Mouse (Mus musculus): ENCODE results near the gene Cfdp1. TPM values are rescaled to one million over a fixed set of nuclear protein-coding genes. Genes with fewer than 3 reads are reported as not detected.

The Cfdp1 gene
- polyA plus RNA-seq, 1 experiment: 2.4 TPM

DNA sequence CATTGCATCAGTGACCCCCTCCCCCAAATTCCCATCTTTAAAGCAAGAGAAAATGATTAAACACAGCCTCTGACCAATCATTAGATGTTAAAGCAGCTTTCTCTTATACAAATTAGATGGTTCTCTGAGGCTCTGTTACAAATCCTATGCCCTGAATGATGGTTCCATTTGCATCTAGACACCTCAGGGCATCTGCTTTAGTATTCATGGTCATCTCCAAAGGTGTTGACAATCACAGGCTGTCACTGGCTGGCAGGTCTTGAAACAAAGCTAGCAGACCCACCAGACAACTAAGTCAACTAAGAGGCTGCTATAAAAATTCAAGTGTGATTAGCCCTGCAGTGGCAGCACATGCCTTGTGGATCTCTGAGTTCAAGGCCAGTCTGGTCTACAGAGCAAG lies 64.5 kb downstream of the Cfdp1 start:
- Histone ChIP-seq H3K27ac (ENCODE audit: insufficient read depth, low read length) (no peak overlapping the region), H3K4me1 (ENCODE audit: control insufficient read depth, insufficient read depth, insufficient read length) (peaks cover 2% of the 10 kb centered on the region; the same call in 1 of the 2 replicates), H3K27me3 (ENCODE audit: control insufficient read depth, insufficient read depth, low read length) (no peaks in the 10 kb centered on the region), H3K36me3 (ENCODE audit: control insufficient read depth, insufficient read depth, low read length) (no peaks in the 10 kb centered on the region; the same call in 1 of the 2 replicates), H3K4me3 (ENCODE audit: extremely low read depth, insufficient read depth, insufficient read length) (no peak overlapping the region)
- DNase-seq (ENCODE audit: low read depth in 1 of 2, low spot score in 2 of 2): no peak
- TF ChIP-seq POLR2A (IDR thresholded peaks at IDR 0.05; ENCODE audit: low read depth, low read length) (no peak), CTCF (IDR thresholded peaks at IDR 0.05; ENCODE audit: extremely low read depth, insufficient read depth, insufficient read length, insufficient replicate concordance) (no peak)

DNA sequence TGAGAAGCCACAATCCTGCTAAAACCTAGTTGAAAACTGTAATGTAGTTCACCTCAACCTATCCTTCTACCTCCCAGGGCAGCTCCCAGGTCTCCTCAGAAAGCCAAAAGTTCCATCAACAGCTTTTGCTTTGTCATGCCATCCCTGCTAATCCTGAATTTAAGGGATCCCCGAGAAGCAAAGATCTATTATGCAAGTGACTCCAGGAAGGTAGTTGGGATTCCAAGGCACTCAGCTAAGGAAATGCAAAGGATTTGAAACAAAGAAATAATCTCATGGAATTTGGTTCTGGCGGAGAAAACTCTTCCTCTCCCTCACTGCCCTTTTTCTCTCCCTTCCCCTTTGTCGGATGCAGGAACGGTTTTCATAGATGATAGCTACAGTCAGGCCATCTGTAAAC lies 64.9 kb downstream of the Cfdp1 start:
- 93% methylated on average over 4 of the region's 4 CpGs for WGBS
- no peaks in the 10 kb centered on the region; the same call in 1 of the 2 replicates for H3K36me3 ChIP-seq (ENCODE audit: control insufficient read depth, insufficient read depth, low read length)
- TF ChIP-seq POLR2A (IDR thresholded peaks at IDR 0.05; ENCODE audit: low read depth, low read length): no peak
- no peak for TF ChIP-seq CTCF (IDR thresholded peaks at IDR 0.05; ENCODE audit: extremely low read depth, insufficient read depth, insufficient read length, insufficient replicate concordance)
- no peaks in the 10 kb centered on the region for H3K27me3 ChIP-seq (ENCODE audit: control insufficient read depth, insufficient read depth, low read length)
- no peak for DNase-seq (ENCODE audit: low read depth in 1 of 2, low spot score in 2 of 2)
- no peak overlapping the region for H3K27ac ChIP-seq (ENCODE audit: insufficient read depth, low read length)
- no peak overlapping the region for H3K4me3 ChIP-seq (ENCODE audit: extremely low read depth, insufficient read depth, insufficient read length)
- H3K4me1 ChIP-seq (ENCODE audit: control insufficient read depth, insufficient read depth, insufficient read length): peaks cover 2% of the 10 kb centered on the region; the same call in 1 of the 2 replicates

- Histone ChIP-seq H3K36me3 (ENCODE audit: control insufficient read depth, insufficient read depth, low read length) (no peaks in the 10 kb centered on the region; the same call in 1 of the 2 replicates), H3K27ac (ENCODE audit: insufficient read depth, low read length) (no peak overlapping the region), H3K27me3 (ENCODE audit: control insufficient read depth, insufficient read depth, low read length) (no peaks in the 10 kb centered on the region), H3K4me1 (ENCODE audit: control insufficient read depth, insufficient read depth, insufficient read length) (peaks cover 2% of the 10 kb centered on the region; the same call in 1 of the 2 replicates), H3K4me3 (ENCODE audit: extremely low read depth, insufficient read depth, insufficient read length) (no peak overlapping the region)
- no peak for DNase-seq (ENCODE audit: low read depth in 1 of 2, low spot score in 2 of 2)
- TF ChIP-seq POLR2A (IDR thresholded peaks at IDR 0.05; ENCODE audit: low read depth, low read length) (no peak), CTCF (IDR thresholded peaks at IDR 0.05; ENCODE audit: extremely low read depth, insufficient read depth, insufficient read length, insufficient replicate concordance) (no peak)
- 92% methylated on average over 3 of the region's 3 CpGs for WGBS
These were observed 65.6 kb downstream of the Cfdp1 start for GRCm38 (mm10) chr8:111788497-111788896.

DNA sequence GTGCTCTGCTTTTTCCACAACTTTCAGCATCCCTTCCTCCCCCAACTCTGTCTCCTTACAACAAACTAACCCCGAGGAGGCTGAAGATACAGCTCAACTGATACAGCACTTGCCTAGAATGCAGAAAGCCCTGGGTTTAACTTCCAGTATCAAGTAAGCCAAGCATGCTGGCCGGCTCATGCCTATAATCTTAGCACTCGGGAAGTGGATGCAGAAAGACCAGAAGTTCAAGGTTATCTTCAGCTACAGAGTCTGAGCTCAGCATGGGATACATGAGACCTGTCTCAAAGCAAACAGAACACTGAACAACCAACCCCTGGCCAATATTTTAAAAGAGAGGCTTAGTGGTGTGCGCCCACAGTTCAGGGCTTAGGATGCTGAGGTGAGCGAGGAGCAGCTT lies 66.0 kb downstream of the Cfdp1 start:
- Histone ChIP-seq H3K27me3 (ENCODE audit: control insufficient read depth, insufficient read depth, low read length) (no peaks in the 10 kb centered on the region), H3K27ac (ENCODE audit: insufficient read depth, low read length) (no peak overlapping the region), H3K4me1 (ENCODE audit: control insufficient read depth, insufficient read depth, insufficient read length) (peaks cover 2% of the 10 kb centered on the region; the same call in 1 of the 2 replicates), H3K4me3 (ENCODE audit: extremely low read depth, insufficient read depth, insufficient read length) (no peak overlapping the region), H3K36me3 (ENCODE audit: control insufficient read depth, insufficient read depth, low read length) (no peaks in the 10 kb centered on the region; the same call in 1 of the 2 replicates)
- TF ChIP-seq POLR2A (IDR thresholded peaks at IDR 0.05; ENCODE audit: low read depth, low read length): no peak
- no peak for TF ChIP-seq CTCF (IDR thresholded peaks at IDR 0.05; ENCODE audit: extremely low read depth, insufficient read depth, insufficient read length, insufficient replicate concordance)
- DNase-seq (ENCODE audit: low read depth in 1 of 2, low spot score in 2 of 2): no peak
- 90% methylated on average over 5 of the region's 5 CpGs for WGBS

DNA sequence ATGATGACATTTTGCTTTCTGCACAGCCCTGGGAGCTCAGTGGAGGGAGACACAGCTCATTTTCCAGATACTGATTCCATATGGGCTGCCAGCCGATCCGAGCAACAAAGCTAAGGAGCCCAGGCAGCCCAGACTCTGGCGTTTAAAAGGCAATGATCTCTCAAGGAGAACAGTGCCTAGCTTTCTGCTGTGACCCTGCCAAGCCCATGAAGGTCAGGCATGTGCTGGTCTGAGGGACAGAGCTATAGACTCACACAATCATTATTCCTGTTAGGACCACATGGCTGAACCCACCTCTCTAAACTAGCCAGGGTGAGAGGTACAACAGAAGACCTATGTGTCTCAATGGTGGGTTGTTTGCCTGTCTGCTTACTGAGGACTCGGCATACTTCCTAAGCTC lies 66.4 kb downstream of the Cfdp1 start:
- peaks cover 2% of the 10 kb centered on the region; the same call in 1 of the 2 replicates for H3K4me1 ChIP-seq (ENCODE audit: control insufficient read depth, insufficient read depth, insufficient read length)
- H3K27me3 ChIP-seq (ENCODE audit: control insufficient read depth, insufficient read depth, low read length): no peaks in the 10 kb centered on the region
- H3K36me3 ChIP-seq (ENCODE audit: control insufficient read depth, insufficient read depth, low read length): no peaks in the 10 kb centered on the region; the same call in 1 of the 2 replicates
- TF ChIP-seq POLR2A (IDR thresholded peaks at IDR 0.05; ENCODE audit: low read depth, low read length) (no peak), CTCF (IDR thresholded peaks at IDR 0.05; ENCODE audit: extremely low read depth, insufficient read depth, insufficient read length, insufficient replicate concordance) (no peak)
- no peak overlapping the region for H3K27ac ChIP-seq (ENCODE audit: insufficient read depth, low read length)
- WGBS: 90% methylated on average over 4 of the region's 4 CpGs
- no peak overlapping the region for H3K4me3 ChIP-seq (ENCODE audit: extremely low read depth, insufficient read depth, insufficient read length)
- no peak for DNase-seq (ENCODE audit: low read depth in 1 of 2, low spot score in 2 of 2)

- Histone ChIP-seq H3K4me3 (ENCODE audit: extremely low read depth, insufficient read depth, insufficient read length) (no peak overlapping the region), H3K36me3 (ENCODE audit: control insufficient read depth, insufficient read depth, low read length) (no peaks in the 10 kb centered on the region; the same call in 1 of the 2 replicates), H3K4me1 (ENCODE audit: control insufficient read depth, insufficient read depth, insufficient read length) (peaks cover 2% of the 10 kb centered on the region; the same call in 1 of the 2 replicates), H3K27me3 (ENCODE audit: control insufficient read depth, insufficient read depth, low read length) (no peaks in the 10 kb centered on the region), H3K27ac (ENCODE audit: insufficient read depth, low read length) (no peak overlapping the region)
- TF ChIP-seq POLR2A (IDR thresholded peaks at IDR 0.05; ENCODE audit: low read depth, low read length) (no peak), CTCF (IDR thresholded peaks at IDR 0.05; ENCODE audit: extremely low read depth, insufficient read depth, insufficient read length, insufficient replicate concordance) (no peak)
- 90% methylated on average over 13 of the region's 13 CpGs for WGBS
- DNase-seq (ENCODE audit: low read depth in 1 of 2, low spot score in 2 of 2): no peak
These were observed 67.1 kb downstream of the Cfdp1 start for GRCm38 (mm10) chr8:111786701-111787588.

- no peak for DNase-seq (ENCODE audit: low read depth in 1 of 2, low spot score in 2 of 2)
- no peak for TF ChIP-seq CTCF (IDR thresholded peaks at IDR 0.05; ENCODE audit: extremely low read depth, insufficient read depth, insufficient read length, insufficient replicate concordance)
- no peak for TF ChIP-seq POLR2A (IDR thresholded peaks at IDR 0.05; ENCODE audit: low read depth, low read length)
- WGBS: 75% methylated on average over 2 of the region's 2 CpGs
- Histone ChIP-seq H3K27me3 (ENCODE audit: control insufficient read depth, insufficient read depth, low read length) (no peaks in the 10 kb centered on the region), H3K36me3 (ENCODE audit: control insufficient read depth, insufficient read depth, low read length) (no peaks in the 10 kb centered on the region; the same call in 1 of the 2 replicates), H3K27ac (ENCODE audit: insufficient read depth, low read length) (no peak overlapping the region), H3K4me1 (ENCODE audit: control insufficient read depth, insufficient read depth, insufficient read length) (peaks cover 2% of the 10 kb centered on the region; the same call in 1 of the 2 replicates), H3K4me3 (ENCODE audit: extremely low read depth, insufficient read depth, insufficient read length) (no peak overlapping the region)
These were observed 68.0 kb downstream of the Cfdp1 start for GRCm38 (mm10) chr8:111786116-111786515.
